Mouse (Mus musculus) bone marrow macrophage, adult 2 months (primary cell): ENCODE data around the gene H3f3a.

Experiments
- CTCF ChIP-seq: IDR thresholded peaks from 2 replicates; pipeline ENCODE4 v1.5.1; 2012; ENCODE audit warnings: low read depth, mild to moderate bottlenecking, low read length, moderate library complexity
- POLR2A ChIP-seq: IDR thresholded peaks from 2 replicates; pipeline ENCODE4 v1.6.1; 2012; ENCODE audit warnings: mild to moderate bottlenecking, low read depth, low read length, borderline replicate concordance

DNA sequence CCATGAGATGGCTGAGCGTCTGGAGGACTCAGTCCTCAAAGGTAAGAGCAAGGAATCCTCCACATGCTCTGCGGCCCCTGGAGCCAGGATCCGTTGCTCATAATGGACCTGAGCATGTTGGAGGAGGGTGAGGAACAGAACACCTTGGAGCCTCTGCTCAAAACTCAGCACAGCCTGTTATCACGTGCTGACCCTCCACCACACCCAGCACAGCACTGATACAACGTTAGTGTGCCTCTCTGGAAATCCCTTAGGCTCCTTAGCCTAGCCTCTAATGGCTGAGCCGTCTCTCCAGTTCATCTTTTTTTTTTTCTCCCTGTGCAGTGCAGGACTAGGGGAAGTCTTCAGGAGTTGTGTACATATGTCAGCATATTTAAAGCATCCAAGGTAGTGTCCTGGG, 46.3 kb upstream of the H3f3a start:
- TF ChIP-seq POLR2A (no peak), CTCF (no peak)
